Mouse (Mus musculus) layer of hippocampus, postnatal 14 days (tissue): ENCODE results near the gene Neb. TPM values are rescaled to one million over a fixed set of nuclear protein-coding genes. Genes with fewer than 3 reads are reported as not detected.
A peak's percentile ranks its signal among the peaks of the same experiment; 100 is the strongest.
"Not testable (repeated sequence)": the region's sequence is repeated elsewhere in the genome, so short reads cannot be mapped to it uniquely, and the experiment has no call there.

Experiments used
- DNase-seq, 2 experiments: peaks; one replicate each; pipeline ENCODE4 v3.0.0; 2021 to 2022; ENCODE audit warnings: low spot score in 2 of 2, mixed read lengths in 1 of 2
- microRNA-seq, 2 experiments: library from miRNA; unstranded; fragments of <30 nt; microRNA quantifications; one replicate each; pipeline ENCODE4 v1.2.0; 2021
- total RNA-seq, 2 experiments: library from RNA; stranded (reverse); gene quantifications; 2 replicates each; pipeline ENCODE4 v1.2.3; 2021

Gene Neb
- total RNA-seq, 2 experiments from 2014 or later = 2.5 to 3.3 TPM

- DNase-seq = no peak
Measured at GRCm38 (mm10) chr2:52210685-52211084, 167.6 kb downstream of the Neb start.

- DNase-seq = no peak
Measured at GRCm38 (mm10) chr2:52204992-52205391, 173.3 kb downstream of the Neb start.

GRCm38 (mm10) chr2:52193629-52194028, 184.6 kb downstream of the Neb start:
- no peak for DNase-seq

- no peak for DNase-seq
Measured at GRCm38 (mm10) chr2:52179678-52180077, 198.6 kb downstream of the Neb start.

- DNase-seq = no peak
Measured at GRCm38 (mm10) chr2:52177726-52178125, 200.5 kb downstream of the Neb start.

GRCm38 (mm10) chr2:52177184-52177583, 201.1 kb downstream of the Neb start:
- DNase-seq = no peak

- DNase-seq = peak; percentile 53 to 85
Measured at GRCm38 (mm10) chr2:52176537-52176936, 201.7 kb downstream of the Neb start.

GRCm38 (mm10) chr2:52174951-52175350, 203.3 kb downstream of the Neb start:
- no peak for DNase-seq

GRCm38 (mm10) chr2:52169243-52170005, 208.8 kb downstream of the Neb start:
- no peak for DNase-seq

GRCm38 (mm10) chr2:52153064-52153463, 225.2 kb downstream of the Neb start:
- no peak for DNase-seq

GRCm38 (mm10) chr2:52133351-52133750, 244.9 kb downstream of the Neb start:
- DNase-seq = peak in 1 of 2 experiments; percentile 3

GRCm38 (mm10) chr2:52131370-52131769, 246.9 kb downstream of the Neb start:
- not testable (repeated sequence) for DNase-seq

GRCm38 (mm10) chr2:52114086-52114485, 264.2 kb downstream of the Neb start:
- no peak for DNase-seq

Small RNA genes lying within 50 kb of the gene (microRNA-seq; reads per million reads assigned to microRNA genes)
- 0 reads per million in 2 experiments for gene Gm22095

Other genes starting within 250 kb of the Neb start
- 10 to 100 TPM; 64.7 to 65.5 TPM for gene Arl5a, start 46.4 kb upstream of the Neb start, total RNA-seq